Mouse (Mus musculus) neural tube, embryonic 15.5 days (tissue): ENCODE measurements around the gene Gpr88. TPM values are rescaled to one million over a fixed set of nuclear protein-coding genes. Genes with fewer than 3 reads are reported as not detected.
"Not testable (repeated sequence)": the region's sequence is repeated elsewhere in the genome, so short reads cannot be mapped to it uniquely, and the experiment has no call there.

Experiments
- ATAC-seq: fragments of 200-750 bp; cut with Nextera tagmentation; 2 replicates; pipeline ENCODE4 v1.8.0; 2017; ENCODE audit warnings: mild to moderate bottlenecking, moderate TSS enrichment, moderate library complexity; ENCODE audit not compliant: low FRiP score
- H3K27ac ChIP-seq: fragments of 300-500 bp; sonication (generic); replicated peaks from 2 replicates; pipeline ENCODE4 v1.5.1; 2015; ENCODE audit warnings: mild to moderate bottlenecking, inconsistent platforms
- H3K27me3 ChIP-seq: fragments of 300-500 bp; sonication (generic); replicated peaks from 2 replicates; pipeline ENCODE4 v1.6.1; 2015; ENCODE audit warnings: inconsistent platforms
- H3K36me3 ChIP-seq: fragments of 300-500 bp; sonication (generic); 2 replicates; pipeline ENCODE4 v1.6.1; 2015; ENCODE audit warnings: inconsistent platforms
- H3K4me1 ChIP-seq: fragments of 300-500 bp; sonication (generic); 2 replicates; pipeline ENCODE4 v1.6.1; 2015; ENCODE audit warnings: inconsistent platforms
- H3K4me2 ChIP-seq: fragments of 300-500 bp; sonication (generic); 2 replicates; pipeline ENCODE4 v1.6.1; 2015; ENCODE audit warnings: inconsistent platforms, mild to moderate bottlenecking, moderate library complexity
- H3K4me3 ChIP-seq: fragments of 300-500 bp; sonication (generic); replicated peaks from 2 replicates; pipeline ENCODE4 v1.5.1; 2015; ENCODE audit warnings: mild to moderate bottlenecking, inconsistent platforms
- H3K9ac ChIP-seq: fragments of 300-500 bp; sonication (generic); replicated peaks from 2 replicates; pipeline ENCODE4 v1.6.1; 2015; ENCODE audit warnings: mild to moderate bottlenecking, inconsistent platforms
- H3K9me3 ChIP-seq: fragments of 300-500 bp; sonication (generic); replicated peaks from 2 replicates; pipeline ENCODE4 v1.6.1; 2016; ENCODE audit warnings: inconsistent platforms
- WGBS: fragments of 180-500 bp; shearing (Covaris S2); methylation state at CpG from one replicate; pipeline ENCODE4 v1.1.7; 2015; ENCODE audit warnings: mixed read lengths; 5-methylcytosine and 5-hydroxymethylcytosine counted together
- polyA plus RNA-seq: library from polyadenylated mRNA; unstranded; fragments of >200 nt; fragmentation: Nextera tagmentation; extraction: Ambion mirVana; gene quantifications from 2 replicates; pipeline ENCODE4 v1.2.1, GENCODE M21; 2015

Gpr88 gene
- polyA plus RNA-seq, 1 experiment from 2014 or later, result 6.4 TPM

GRCm38 (mm10) chr3:116217398-116217797 lies 35.9 kb downstream of the Gpr88 start:
- H3K4me2 ChIP-seq, H3K4me3 ChIP-seq, H3K27me3 ChIP-seq, H3K4me1 ChIP-seq, H3K9me3 ChIP-seq, H3K9ac ChIP-seq, ATAC-seq, H3K27ac ChIP-seq, H3K36me3 ChIP-seq: not testable (repeated sequence)
- WGBS, result 61% methylated on average over 6 of the region's 6 CpGs

- ATAC-seq, result no peak
- no peaks in the 10 kb centered on the region for H3K4me1 ChIP-seq
- no peaks in the 10 kb centered on the region for H3K9me3 ChIP-seq
- 52% methylated on average over 1 of the region's 1 CpGs for WGBS
- no peak overlapping the region for H3K9ac ChIP-seq
- no peak overlapping the region for H3K4me2 ChIP-seq
- no peaks in the 10 kb centered on the region for H3K27me3 ChIP-seq
- H3K36me3 ChIP-seq, result no peaks in the 10 kb centered on the region
- H3K27ac ChIP-seq, result no peak overlapping the region
- H3K4me3 ChIP-seq, result no peak overlapping the region
Observed at GRCm38 (mm10) chr3:116216261-116216660, 37.0 kb downstream of the Gpr88 start.

DNA sequence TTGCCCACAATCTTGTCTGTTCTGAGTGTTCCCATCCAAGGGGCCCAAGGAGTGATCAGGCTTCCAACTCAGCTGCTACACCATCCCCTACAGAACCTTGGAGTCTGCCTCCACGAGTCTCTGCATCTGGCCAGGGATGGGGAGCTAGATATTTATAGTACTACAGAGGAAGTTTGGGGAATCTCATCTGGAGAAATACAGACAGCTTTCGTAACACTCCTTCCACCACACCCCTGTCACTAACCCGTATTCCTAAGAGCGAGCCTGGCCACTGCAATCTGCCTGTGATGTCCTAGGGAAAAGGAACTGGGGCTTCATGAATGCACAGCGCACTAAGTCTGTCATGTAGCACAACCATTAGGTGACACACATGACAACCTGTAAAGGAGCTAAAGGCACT lies 41.7 kb downstream of the Gpr88 start:
- WGBS, result 81% methylated on average over 5 of the region's 5 CpGs
- no peak overlapping the region for H3K27ac ChIP-seq
- no peaks in the 10 kb centered on the region for H3K36me3 ChIP-seq
- H3K4me2 ChIP-seq, result no peak overlapping the region
- H3K9me3 ChIP-seq, result no peaks in the 10 kb centered on the region
- H3K4me3 ChIP-seq, result no peak overlapping the region
- H3K4me1 ChIP-seq, result peaks cover 4% of the 10 kb centered on the region; the same call in 1 of the 2 replicates
- H3K9ac ChIP-seq, result no peak overlapping the region
- no peak for ATAC-seq
- no peaks in the 10 kb centered on the region for H3K27me3 ChIP-seq

- no peaks in the 10 kb centered on the region for H3K36me3 ChIP-seq
- no peak overlapping the region for H3K4me3 ChIP-seq
- no peak overlapping the region for H3K9ac ChIP-seq
- H3K27me3 ChIP-seq, result no peaks in the 10 kb centered on the region
- ATAC-seq, result no peak
- no peak overlapping the region for H3K4me2 ChIP-seq
- 67% methylated on average over 8 of the region's 8 CpGs for WGBS
- H3K27ac ChIP-seq, result no peak overlapping the region
- H3K9me3 ChIP-seq, result no peaks in the 10 kb centered on the region
- H3K4me1 ChIP-seq, result peaks cover 4% of the 10 kb centered on the region; the same call in 1 of the 2 replicates
Observed at GRCm38 (mm10) chr3:116210720-116211121, 42.6 kb downstream of the Gpr88 start.

- no peak overlapping the region for H3K27ac ChIP-seq
- H3K4me2 ChIP-seq, result no peak overlapping the region
- H3K9me3 ChIP-seq, result no peaks in the 10 kb centered on the region
- H3K4me1 ChIP-seq, result peaks cover 7% of the 10 kb centered on the region
- no peak overlapping the region for H3K4me3 ChIP-seq
- 89% methylated on average over 8 of the region's 8 CpGs for WGBS
- H3K27me3 ChIP-seq, result no peaks in the 10 kb centered on the region
- ATAC-seq, result no peak
- H3K9ac ChIP-seq, result no peak overlapping the region
- no peaks in the 10 kb centered on the region for H3K36me3 ChIP-seq
Observed at GRCm38 (mm10) chr3:116209214-116209613, 44.1 kb downstream of the Gpr88 start.

- no peak overlapping the region for H3K4me3 ChIP-seq
- no peaks in the 10 kb centered on the region for H3K36me3 ChIP-seq
- peaks cover 7% of the 10 kb centered on the region for H3K4me1 ChIP-seq
- no peak for ATAC-seq
- H3K4me2 ChIP-seq, result no peak overlapping the region
- no peaks in the 10 kb centered on the region for H3K9me3 ChIP-seq
- H3K27ac ChIP-seq, result no peak overlapping the region
- 75% methylated on average over 8 of the region's 8 CpGs for WGBS
- H3K27me3 ChIP-seq, result no peaks in the 10 kb centered on the region
- H3K9ac ChIP-seq, result no peak overlapping the region
Observed at GRCm38 (mm10) chr3:116206306-116206834, 46.9 kb downstream of the Gpr88 start.

GRCm38 (mm10) chr3:116205346-116206219 lies 47.7 kb downstream of the Gpr88 start:
- no peaks in the 10 kb centered on the region for H3K27me3 ChIP-seq
- no peaks in the 10 kb centered on the region for H3K36me3 ChIP-seq
- WGBS, result 71% methylated on average over 13 of the region's 13 CpGs
- no peak for ATAC-seq
- H3K4me3 ChIP-seq, result no peak overlapping the region
- peaks cover 3% of the 10 kb centered on the region for H3K4me1 ChIP-seq
- no peak overlapping the region for H3K27ac ChIP-seq
- H3K4me2 ChIP-seq, result no peak overlapping the region
- H3K9ac ChIP-seq, result no peak overlapping the region
- H3K9me3 ChIP-seq, result no peaks in the 10 kb centered on the region

- Histone ChIP-seq H3K4me2 (no peak overlapping the region), H3K27me3 (no peaks in the 10 kb centered on the region), H3K4me1 (peaks cover 3% of the 10 kb centered on the region; the same call in 1 of the 2 replicates), H3K9ac (no peak overlapping the region), H3K4me3 (no peak overlapping the region), H3K9me3 (no peaks in the 10 kb centered on the region), H3K27ac (no peak overlapping the region), H3K36me3 (no peaks in the 10 kb centered on the region)
- no peak for ATAC-seq
- WGBS, result 59% methylated on average over 9 of the region's 9 CpGs
Observed at GRCm38 (mm10) chr3:116204643-116205042, 48.7 kb downstream of the Gpr88 start.

GRCm38 (mm10) chr3:116203942-116204341 lies 49.4 kb downstream of the Gpr88 start:
- no peak overlapping the region for H3K9ac ChIP-seq
- ATAC-seq, result no peak
- H3K36me3 ChIP-seq, result no peaks in the 10 kb centered on the region
- peaks cover 3% of the 10 kb centered on the region; the same call in 1 of the 2 replicates for H3K4me1 ChIP-seq
- no peak overlapping the region for H3K4me2 ChIP-seq
- 61% methylated on average over 3 of the region's 3 CpGs for WGBS
- no peak overlapping the region for H3K4me3 ChIP-seq
- no peak overlapping the region for H3K27ac ChIP-seq
- no peaks in the 10 kb centered on the region for H3K27me3 ChIP-seq
- H3K9me3 ChIP-seq, result no peaks in the 10 kb centered on the region

DNA sequence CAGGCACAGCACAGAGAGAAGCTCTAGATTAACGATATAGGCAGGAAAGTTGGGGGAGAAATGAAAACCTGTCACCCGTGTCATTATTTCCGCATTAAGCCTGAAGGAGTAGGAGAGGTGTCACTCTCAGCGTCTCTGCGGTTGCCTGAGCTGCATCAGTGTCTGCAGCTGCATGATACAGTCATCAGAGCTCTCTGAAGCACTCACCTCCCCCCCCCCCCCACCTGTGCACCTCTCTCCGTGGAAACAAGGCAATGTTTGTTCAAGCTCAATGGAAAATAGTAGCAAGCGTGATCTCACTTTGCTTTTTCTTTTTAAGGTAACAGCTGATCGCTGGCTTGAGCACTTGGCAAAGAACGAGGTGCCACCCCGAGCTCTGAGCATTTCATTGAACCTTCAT lies 53.2 kb downstream of the Gpr88 start:
- no peak overlapping the region for H3K9ac ChIP-seq
- H3K27ac ChIP-seq, result no peak overlapping the region
- ATAC-seq, result no peak
- no peaks in the 10 kb centered on the region for H3K36me3 ChIP-seq
- H3K27me3 ChIP-seq, result no peaks in the 10 kb centered on the region
- 64% methylated on average over 10 of the region's 10 CpGs for WGBS
- no peak overlapping the region for H3K4me3 ChIP-seq
- no peaks in the 10 kb centered on the region for H3K9me3 ChIP-seq
- H3K4me2 ChIP-seq, result no peak overlapping the region
- no peaks in the 10 kb centered on the region for H3K4me1 ChIP-seq
